Mouse (Mus musculus): ENCODE measurements around the gene Zmynd8.

- TF ChIP-seq CTCF (IDR thresholded peaks at IDR 0.05; ENCODE audit: borderline replicate concordance, insufficient read depth, low read length) (no peak), POLR2A (IDR thresholded peaks at IDR 0.05; ENCODE audit: low read depth, low read length) (no peak)
These were observed 100.9 kb downstream of the Zmynd8 start for GRCm38 (mm10) chr2:165797876-165798275.

Data from embryonic fibroblast, embryonic 13.5 days (primary cell).